In genomic region chr14:79021725-79022124, GRCm38 (mm10) we compare ENCODE assay signal across 12 mouse cellular contexts.
A peak's percentile ranks its signal among the peaks of the same experiment; 100 is the strongest.
DNase-seq lines count a peak whose midpoint lies in the region; ATAC-seq and TF ChIP-seq lines count a peak whose summit lies in the region.
"Had no signal": no experiment of that assay in that cellular context is flagged by ENCODE, and none has a peak within 500 bp of the region (broad histone marks: within the 10 kb centered on the region; RNA-seq: fewer than 3 reads in every experiment).

No protein-coding gene starts in this region.

- H3K9me3 ChIP-seq in forebrain, postnatal 0 days (ENCODE audit: low read length) = no peaks in the 10 kb centered on the region
- H3K9me3 ChIP-seq in forebrain, embryonic 12.5 days = no peaks in the 10 kb centered on the region
- H3K9me3 ChIP-seq in neural tube, embryonic 11.5 days (ENCODE audit: control insufficient read depth, low read length) = no peaks in the 10 kb centered on the region
- no peaks in the 10 kb centered on the region for H3K9me3 ChIP-seq in midbrain, postnatal 0 days (ENCODE audit: low read length)
- no peaks in the 10 kb centered on the region for H3K9me3 ChIP-seq in liver, postnatal 0 days (ENCODE audit: low read length)
- H3K9me3 ChIP-seq: heart, embryonic 10.5 days; intestine, embryonic 15.5 days; megakaryocyte, embryonic 14.5 days had no signal

- DNase-seq in forebrain, postnatal 0 days = no peak
- peak; percentile 63 for DNase-seq in neural tube, embryonic 11.5 days (ENCODE audit: low spot score)
- DNase-seq in neural tube, embryonic 10.5 days (ENCODE audit: extremely low spot score, low spot score) = no peak
- peak; percentile 80 to 85 for DNase-seq in adrenal gland, postnatal 36 days
- peak; percentile 45 for DNase-seq in midbrain, postnatal 0 days (ENCODE audit: low spot score)
- DNase-seq in liver, postnatal 0 days = no peak
- no peak for DNase-seq in lung, adult 2 months

- no peak for TF ChIP-seq POLR2A in lung, adult 2 months (IDR thresholded peaks at IDR 0.05; ENCODE audit: borderline replicate concordance, extremely low read depth, low read depth, low read length)

- H3K4me2 ChIP-seq in forebrain, postnatal 0 days (ENCODE audit: low read depth) = no peak overlapping the region
- H3K4me2 ChIP-seq in forebrain, embryonic 12.5 days = no peak overlapping the region
- no peak overlapping the region for H3K4me2 ChIP-seq in neural tube, embryonic 11.5 days (ENCODE audit: low read depth)
- no peak overlapping the region for H3K4me2 ChIP-seq in midbrain, postnatal 0 days (ENCODE audit: low read depth, low read length, poor library complexity, severe bottlenecking)
- H3K4me2 ChIP-seq in liver, postnatal 0 days (ENCODE audit: low read depth, low read length) = no peak overlapping the region
- H3K4me2 ChIP-seq: intestine, embryonic 15.5 days had no signal

- H3K9ac ChIP-seq in forebrain, postnatal 0 days = no peak overlapping the region
- H3K9ac ChIP-seq in forebrain, embryonic 12.5 days = no peak overlapping the region
- H3K9ac ChIP-seq in neural tube, embryonic 11.5 days (ENCODE audit: low read length) = no peak overlapping the region
- no peak overlapping the region for H3K9ac ChIP-seq in midbrain, postnatal 0 days (replicated peaks; ENCODE audit: low read length, poor library complexity, severe bottlenecking)
- H3K9ac ChIP-seq in liver, postnatal 0 days (replicated peaks) = no peak overlapping the region
- H3K9ac ChIP-seq: intestine, embryonic 15.5 days; liver, embryonic 14.5 days had no signal

- no peaks in the 10 kb centered on the region for H3K27me3 ChIP-seq in forebrain, postnatal 0 days (ENCODE audit: insufficient read depth, low read length)
- no peaks in the 10 kb centered on the region for H3K27me3 ChIP-seq in forebrain, embryonic 12.5 days
- H3K27me3 ChIP-seq in neural tube, embryonic 11.5 days (ENCODE audit: control insufficient read depth, insufficient read depth, low read length) = no peaks in the 10 kb centered on the region
- no peaks in the 10 kb centered on the region for H3K27me3 ChIP-seq in midbrain, postnatal 0 days (ENCODE audit: insufficient read depth, low read length)
- H3K27me3 ChIP-seq in liver, postnatal 0 days (ENCODE audit: insufficient read depth, low read length) = no peaks in the 10 kb centered on the region
- H3K27me3 ChIP-seq: intestine, embryonic 15.5 days; megakaryocyte, embryonic 14.5 days had no signal

- no peaks in the 10 kb centered on the region for H3K36me3 ChIP-seq in forebrain, postnatal 0 days (ENCODE audit: insufficient read depth)
- H3K36me3 ChIP-seq in forebrain, embryonic 12.5 days (replicated peaks) = no peaks in the 10 kb centered on the region
- H3K36me3 ChIP-seq in neural tube, embryonic 11.5 days (ENCODE audit: control insufficient read depth, insufficient read depth, low read length) = no peaks in the 10 kb centered on the region
- H3K36me3 ChIP-seq in midbrain, postnatal 0 days (ENCODE audit: insufficient read depth, low read length) = no peaks in the 10 kb centered on the region; the same call in 1 of the 2 replicates
- 0 out of 2 replicates have a peak, but pooled peaks cover 2% of the 10 kb centered on the region for H3K36me3 ChIP-seq in liver, postnatal 0 days (replicated peaks; ENCODE audit: insufficient read depth, low read length)
- H3K36me3 ChIP-seq: heart, embryonic 10.5 days; intestine, embryonic 15.5 days had no signal

- peak; percentile 20; the same call in 1 of the 2 replicates for ATAC-seq in forebrain, postnatal 0 days
- ATAC-seq in forebrain, embryonic 12.5 days (ENCODE audit: low FRiP score) = no peak
- ATAC-seq in neural tube, embryonic 11.5 days (ENCODE audit: insufficient read depth, low FRiP score, low TSS enrichment) = no peak; the same call in 1 of the 2 replicates
- no peak for ATAC-seq in midbrain, postnatal 0 days (ENCODE audit: low FRiP score)
- no peak for ATAC-seq in liver, postnatal 0 days
- ATAC-seq: intestine, embryonic 15.5 days had no signal

- TF ChIP-seq CTCF in forebrain, postnatal 0 days (IDR thresholded peaks at IDR 0.05; ENCODE audit: low read depth) = no peak
- no peak for TF ChIP-seq CTCF in midbrain, postnatal 0 days (IDR thresholded peaks at IDR 0.05)
- no peak for TF ChIP-seq CTCF in liver, postnatal 0 days (IDR thresholded peaks at IDR 0.05; ENCODE audit: low read depth)
- TF ChIP-seq CTCF in lung, adult 2 months (IDR thresholded peaks at IDR 0.05; ENCODE audit: insufficient read depth, low read length) = no peak

- no peak overlapping the region for H3K4me3 ChIP-seq in forebrain, postnatal 0 days (ENCODE audit: low read depth, low read length)
- no peak overlapping the region for H3K4me3 ChIP-seq in forebrain, embryonic 12.5 days (replicated peaks)
- no peak overlapping the region for H3K4me3 ChIP-seq in neural tube, embryonic 11.5 days (ENCODE audit: low read depth, low read length)
- H3K4me3 ChIP-seq in midbrain, postnatal 0 days (ENCODE audit: low read depth, low read length) = no peak overlapping the region
- no peak overlapping the region for H3K4me3 ChIP-seq in liver, postnatal 0 days (ENCODE audit: low read depth, low read length)
- H3K4me3 ChIP-seq in lung, adult 2 months (replicated peaks; ENCODE audit: extremely low read depth, low read depth, low read length) = no peak overlapping the region
- H3K4me3 ChIP-seq: heart, embryonic 10.5 days; intestine, embryonic 15.5 days; megakaryocyte, embryonic 14.5 days had no signal

- WGBS in forebrain, postnatal 0 days = 20% methylated on average over 7 of the region's 7 CpGs
- WGBS in forebrain, embryonic 12.5 days = 44% methylated on average over 7 of the region's 7 CpGs
- WGBS in neural tube, embryonic 11.5 days = 42% methylated on average over 7 of the region's 7 CpGs
- 17% methylated on average over 7 of the region's 7 CpGs for WGBS in midbrain, postnatal 0 days
- 72% methylated on average over 7 of the region's 7 CpGs for WGBS in liver, postnatal 0 days (ENCODE audit: insufficient replicate concordance)
- WGBS in lung, adult 2 months = 53% methylated on average over 7 of the region's 7 CpGs

- H3K4me1 ChIP-seq in forebrain, postnatal 0 days (ENCODE audit: insufficient read depth) = no peaks in the 10 kb centered on the region
- H3K4me1 ChIP-seq in forebrain, embryonic 12.5 days = peaks cover 10% of the 10 kb centered on the region
- peaks cover 20% of the 10 kb centered on the region for H3K4me1 ChIP-seq in neural tube, embryonic 11.5 days (ENCODE audit: control insufficient read depth, insufficient read depth, low read length)
- H3K4me1 ChIP-seq in midbrain, postnatal 0 days (ENCODE audit: insufficient read depth, low read length) = peaks cover 3% of the 10 kb centered on the region; the same call in 1 of the 2 replicates
- H3K4me1 ChIP-seq in liver, postnatal 0 days (ENCODE audit: insufficient read depth) = no peaks in the 10 kb centered on the region
- H3K4me1 ChIP-seq in lung, adult 2 months (ENCODE audit: control insufficient read depth, insufficient read depth, low read length) = no peaks in the 10 kb centered on the region
- H3K4me1 ChIP-seq: heart, embryonic 10.5 days; intestine, embryonic 15.5 days; megakaryocyte, embryonic 14.5 days had no signal

- TF ChIP-seq EP300 in liver, postnatal 0 days (IDR thresholded peaks at IDR 0.05; ENCODE audit: low read depth) = no peak

- H3K27ac ChIP-seq in forebrain, postnatal 0 days (ENCODE audit: low read depth, low read length) = no peak overlapping the region
- no peak overlapping the region for H3K27ac ChIP-seq in forebrain, embryonic 12.5 days
- no peak overlapping the region for H3K27ac ChIP-seq in neural tube, embryonic 11.5 days (ENCODE audit: low read depth, low read length)
- no peak overlapping the region for H3K27ac ChIP-seq in midbrain, postnatal 0 days (ENCODE audit: low read depth, low read length)
- H3K27ac ChIP-seq in liver, postnatal 0 days (ENCODE audit: low read depth) = no peak overlapping the region
- H3K27ac ChIP-seq: heart, embryonic 10.5 days; intestine, embryonic 15.5 days; liver, embryonic 14.5 days had no signal

Comparison
In these comparisons a context has a peak if more than half of its experiments do, and no peak if none do; other contexts are left out.
1. DNase-seq: peak in neural tube, embryonic 11.5 days (single experiment), adrenal gland, postnatal 36 days (2 of 2) and midbrain, postnatal 0 days (single experiment); none in forebrain, postnatal 0 days (single experiment), neural tube, embryonic 10.5 days (single experiment), liver, postnatal 0 days (single experiment) and lung, adult 2 months (single experiment).